Mouse (Mus musculus) ovary, postnatal 10 days (tissue): ENCODE results near the gene Gm20388.
"Not testable (repeated sequence)": the region's sequence is repeated elsewhere in the genome, so short reads cannot be mapped to it uniquely, and the experiment has no call there.

Experiments
- DNase-seq: peaks from one replicate; pipeline ENCODE4 v3.0.0; 2022; ENCODE audit warnings: low spot score

Gm20388 gene

DNA sequence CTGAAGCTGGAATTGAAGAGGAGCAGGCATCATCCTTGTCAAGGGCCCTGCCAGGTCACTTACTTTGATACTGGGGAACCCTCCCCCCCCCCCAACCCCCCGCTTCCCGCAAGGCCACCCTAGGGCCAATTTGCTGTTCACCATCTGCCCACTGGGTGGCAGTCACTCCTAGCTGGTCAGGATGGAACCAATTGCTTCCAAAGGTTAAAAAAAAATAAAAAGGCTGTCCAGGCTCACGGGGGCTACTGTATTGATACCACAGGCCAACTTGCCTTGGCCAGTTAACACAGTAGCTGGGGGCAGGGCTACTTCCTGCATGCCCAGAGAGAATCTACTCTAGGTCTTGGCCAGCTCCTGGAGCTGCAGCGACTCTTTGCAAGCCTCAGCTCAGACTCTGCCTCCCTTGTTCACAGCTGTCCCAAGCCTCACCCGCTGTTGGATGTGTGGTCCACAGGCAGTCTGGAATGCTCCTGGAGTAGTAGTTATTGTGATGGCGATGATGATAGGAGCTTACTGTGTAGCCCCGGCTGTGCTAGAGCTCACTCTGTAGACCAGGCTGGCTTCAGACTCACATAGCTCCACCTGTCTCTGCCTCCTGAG is 2707.4 kb downstream of the Gm20388 start:
- peak; percentile 64 for DNase-seq

DNA sequence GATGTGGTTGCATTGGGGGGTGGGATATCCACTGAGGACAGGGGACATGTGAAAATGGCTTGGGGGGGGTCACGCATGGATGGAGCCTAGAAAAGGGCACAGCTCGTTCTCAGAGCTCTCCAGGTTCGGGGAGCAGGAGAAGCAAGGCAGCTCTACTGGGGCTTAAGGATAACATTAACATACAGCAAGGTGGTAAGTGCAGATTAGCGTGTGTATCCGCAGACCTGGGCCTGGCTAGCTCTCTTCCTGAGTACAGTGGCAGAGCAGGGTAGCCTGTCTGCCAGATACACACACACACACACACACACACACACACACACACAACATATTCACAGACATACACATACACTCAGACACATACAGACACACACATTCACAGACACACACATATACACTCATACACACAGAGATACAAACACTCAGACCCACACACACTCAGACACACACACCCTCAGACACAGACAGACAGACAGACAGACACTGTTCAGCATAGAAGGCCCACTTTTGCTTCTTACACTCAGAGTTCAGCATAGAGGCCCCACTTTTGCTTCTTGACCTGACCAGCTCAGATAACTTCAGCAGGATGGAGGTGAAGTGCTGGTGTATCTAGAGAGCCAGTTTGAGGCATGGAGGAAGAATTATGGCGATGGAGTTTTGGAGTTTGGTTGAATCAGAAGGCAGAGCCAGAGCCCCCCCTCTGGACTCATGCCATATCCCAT is 2708.2 kb downstream of the Gm20388 start:
- no peak for DNase-seq

DNA sequence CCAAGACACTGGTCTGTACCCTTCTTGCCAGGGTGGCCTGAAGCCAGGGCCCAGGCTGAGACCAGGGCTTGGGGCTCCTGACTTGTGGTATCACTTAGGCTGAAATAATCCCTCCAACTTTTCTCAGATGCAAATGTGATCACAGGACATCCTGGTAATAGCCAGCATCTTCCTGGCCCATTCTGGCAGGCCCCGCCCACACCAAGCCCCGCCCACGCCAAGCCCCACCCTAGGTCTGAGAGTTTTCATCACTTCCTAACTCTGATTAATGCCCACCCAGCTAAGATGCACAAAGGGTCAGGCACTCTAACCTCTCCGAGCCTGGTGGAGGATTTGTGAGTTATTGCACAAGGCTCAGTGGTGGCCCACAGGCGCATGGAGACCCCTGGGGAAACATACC is 2709.8 kb downstream of the Gm20388 start:
- no peak for DNase-seq

DNA sequence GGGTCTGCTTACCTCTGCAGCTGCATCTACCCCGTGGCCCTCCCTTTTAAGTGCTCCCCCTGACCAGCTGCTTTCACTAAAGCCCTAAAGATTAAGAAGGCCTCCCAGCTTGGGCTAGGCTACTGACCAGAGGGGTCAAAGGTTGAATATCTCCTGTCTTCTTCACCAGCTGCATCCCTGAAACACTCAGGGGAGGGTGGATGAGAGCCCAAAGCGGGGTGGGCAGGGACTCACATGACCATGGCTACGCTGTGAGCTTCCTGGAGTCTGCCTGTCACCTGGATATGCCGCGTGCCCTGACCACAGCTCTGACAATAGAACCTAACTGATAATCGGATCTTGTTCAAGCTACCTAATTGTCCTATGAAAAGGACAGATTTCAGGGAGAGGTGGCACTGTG is 2712.1 kb downstream of the Gm20388 start, which contains the start of gene Pabpn1l:
Gene Pabpn1l, minus strand, starts transcription at position 13 of the 400 bp plus-strand sequence.
- no peak for DNase-seq

DNA sequence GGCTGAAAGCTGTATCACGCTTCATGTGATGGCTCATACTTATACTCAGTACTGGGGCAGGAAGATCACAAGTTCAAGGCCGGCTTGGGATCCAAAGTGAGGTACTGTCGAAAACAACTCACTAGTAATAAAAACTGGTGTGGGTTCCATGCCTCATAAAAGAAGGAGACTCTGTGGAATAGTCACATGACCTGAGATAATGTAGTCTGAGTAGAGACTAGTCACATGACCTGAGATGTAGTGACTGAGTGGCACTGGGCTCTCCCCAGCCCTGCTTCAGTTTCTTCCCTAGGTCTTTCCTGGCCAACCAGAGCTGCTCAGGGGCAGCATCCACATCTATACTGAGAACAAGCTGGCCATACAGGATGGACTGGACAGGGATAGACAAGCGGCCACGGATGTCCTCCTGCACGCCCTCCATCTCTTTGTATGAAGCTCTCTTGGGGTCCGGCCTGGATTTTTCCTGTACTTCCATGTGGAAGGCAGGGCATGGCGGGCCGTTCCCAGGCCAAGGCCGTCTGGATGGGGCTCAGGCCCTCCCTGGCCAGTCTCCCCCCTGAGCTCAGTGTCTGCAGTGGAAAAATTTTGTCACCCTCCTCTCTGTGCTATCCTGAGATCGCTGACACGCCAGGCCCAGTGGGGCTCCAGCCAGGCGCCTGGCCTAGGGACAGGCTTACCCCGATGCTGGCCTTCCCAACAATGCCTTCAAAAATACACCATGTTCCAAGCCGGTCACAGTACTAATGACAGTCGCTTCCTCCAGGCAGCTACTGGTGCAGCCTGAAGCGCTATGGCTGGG is 2713.4 kb downstream of the Gm20388 start:
- DNase-seq = no peak

DNA sequence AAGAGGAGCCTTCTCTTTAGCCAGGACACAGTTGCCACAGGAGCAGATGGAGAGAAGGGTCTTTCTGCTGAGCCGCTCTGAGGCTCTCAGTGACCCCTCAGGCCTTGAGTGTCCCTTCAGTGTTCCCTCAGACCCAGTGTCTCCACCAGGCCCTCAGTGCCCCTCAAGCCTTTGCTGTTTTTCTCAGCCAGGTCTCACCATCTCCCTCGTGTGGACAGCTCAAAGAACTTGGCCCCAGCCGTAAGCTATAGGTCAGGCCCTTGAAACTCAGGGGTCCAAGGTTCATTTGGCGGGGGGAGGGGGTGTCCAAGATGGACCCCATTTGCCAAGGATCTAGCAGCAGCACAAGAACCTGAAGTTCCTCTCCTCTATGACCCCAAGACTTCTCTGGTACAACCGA is 2714.0 kb downstream of the Gm20388 start:
- DNase-seq = no peak

DNA sequence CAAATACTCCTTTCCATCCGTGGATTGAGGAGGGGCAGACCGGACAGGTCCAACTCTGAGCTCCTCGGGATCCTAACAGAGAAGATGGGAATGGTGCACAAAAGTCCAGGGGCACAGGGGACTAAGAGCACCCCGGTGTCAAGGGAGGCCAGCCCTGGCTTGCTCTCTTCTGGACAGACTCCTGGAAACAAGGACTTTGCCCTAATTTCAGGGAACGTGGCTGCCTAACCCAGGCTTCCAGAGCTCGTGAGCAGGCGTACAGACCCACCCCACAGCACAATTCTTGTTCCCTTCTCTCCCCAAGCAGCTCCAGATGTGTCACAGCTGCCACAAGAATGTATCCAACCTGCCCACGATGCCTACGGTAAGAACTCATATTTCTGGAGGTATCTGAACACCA is 2715.2 kb downstream of the Gm20388 start:
- DNase-seq = no peak

DNA sequence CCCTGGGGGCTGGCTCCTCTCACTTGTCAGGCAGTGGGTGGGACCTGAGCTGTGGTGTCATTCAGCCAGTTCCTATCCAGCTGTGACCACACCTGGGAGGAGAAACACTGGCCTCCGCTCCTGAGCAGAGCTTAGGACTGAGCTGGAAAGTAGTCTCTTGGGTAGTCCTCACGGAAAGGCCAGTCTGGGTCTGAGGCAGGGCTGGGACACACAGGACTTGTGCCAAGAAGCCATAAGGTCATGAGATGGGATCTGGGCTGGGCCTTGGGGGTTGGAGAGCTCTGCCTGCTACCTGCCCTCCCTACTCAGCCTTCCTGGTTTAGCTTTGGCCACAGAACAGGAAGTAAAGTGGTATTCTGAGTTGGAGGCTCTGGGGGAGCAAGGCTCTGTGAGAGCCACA is 2716.3 kb downstream of the Gm20388 start:
- DNase-seq = no peak

DNA sequence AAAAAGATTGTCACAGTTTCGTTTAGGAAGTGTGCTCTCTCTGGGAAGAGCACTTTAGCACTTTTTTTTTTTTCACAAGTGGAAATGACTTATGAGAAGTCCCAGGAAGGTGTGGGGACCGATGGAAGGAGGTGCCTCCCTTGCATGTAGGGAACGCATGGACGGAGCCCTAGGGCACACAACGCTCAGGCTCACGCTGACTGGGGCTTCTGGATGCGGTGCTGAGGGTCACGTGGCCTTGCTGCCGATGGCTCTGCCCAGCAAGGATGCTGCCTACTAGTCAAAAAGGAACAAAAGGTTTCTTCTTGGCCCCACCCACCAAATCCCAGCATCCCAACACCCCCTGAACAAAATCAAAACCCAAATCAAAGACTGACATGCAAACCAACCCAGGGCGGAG is 2718.7 kb downstream of the Gm20388 start:
- DNase-seq = no peak

DNA sequence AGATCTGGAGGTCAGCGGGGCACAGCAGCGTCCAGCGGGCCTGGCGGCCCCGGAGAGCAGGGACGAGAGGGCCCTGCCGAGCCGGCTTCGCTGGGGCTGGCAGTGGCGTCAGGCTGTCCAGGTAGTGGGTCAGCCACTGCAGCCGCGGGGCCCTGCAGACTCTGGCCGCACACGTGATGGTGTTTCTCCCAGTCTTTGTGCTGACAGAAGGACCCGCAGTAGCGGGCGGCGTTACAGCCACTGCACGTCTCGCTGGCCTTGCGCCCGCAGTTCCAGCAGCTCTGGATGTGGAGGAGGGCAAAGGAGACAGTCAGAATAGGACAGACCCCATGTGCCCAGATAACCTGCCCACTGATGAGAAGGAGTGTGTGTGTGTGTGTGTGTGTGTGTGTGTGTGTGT is 2720.1 kb downstream of the Gm20388 start:
- DNase-seq = no peak

DNA sequence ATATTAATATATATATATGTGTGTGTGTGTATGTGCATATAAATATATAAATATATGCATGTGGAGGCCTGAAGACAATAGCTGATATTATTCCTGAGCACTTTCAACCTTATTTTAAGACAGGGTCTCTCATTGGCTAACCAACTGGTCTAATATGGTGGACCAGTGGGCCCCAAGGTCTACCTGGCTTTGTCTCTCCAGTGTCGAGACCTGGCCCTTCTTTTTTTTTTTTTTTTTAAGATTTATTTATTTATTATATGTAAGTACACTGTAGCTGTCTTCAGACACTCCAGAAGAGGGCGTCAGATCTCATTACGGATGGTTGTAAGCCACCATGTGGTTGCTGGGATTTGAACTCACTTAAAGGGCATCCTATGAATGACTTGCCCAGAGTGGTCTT is 2721.5 kb downstream of the Gm20388 start:
- not testable (repeated sequence) for DNase-seq

DNA sequence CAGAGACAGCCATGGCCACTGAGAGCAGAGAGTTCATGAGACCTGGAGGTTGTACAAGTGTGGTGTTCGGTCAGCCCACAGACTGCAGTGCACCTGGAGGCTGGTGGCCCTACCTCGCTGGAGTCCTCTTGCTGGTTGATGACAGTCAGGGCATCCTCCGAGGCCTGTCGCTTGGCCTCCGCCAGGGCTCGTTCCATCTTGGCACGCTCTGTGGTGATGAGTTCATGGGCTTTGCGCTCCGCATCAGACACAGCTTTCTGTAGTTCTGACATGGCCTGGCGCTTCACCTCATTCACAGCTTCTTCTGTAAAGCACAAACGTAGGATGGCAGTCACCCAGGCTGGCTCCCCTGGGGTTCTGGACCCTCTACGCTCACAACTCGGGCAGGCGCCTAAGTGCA is 2722.6 kb downstream of the Gm20388 start:
- DNase-seq = no peak

DNA sequence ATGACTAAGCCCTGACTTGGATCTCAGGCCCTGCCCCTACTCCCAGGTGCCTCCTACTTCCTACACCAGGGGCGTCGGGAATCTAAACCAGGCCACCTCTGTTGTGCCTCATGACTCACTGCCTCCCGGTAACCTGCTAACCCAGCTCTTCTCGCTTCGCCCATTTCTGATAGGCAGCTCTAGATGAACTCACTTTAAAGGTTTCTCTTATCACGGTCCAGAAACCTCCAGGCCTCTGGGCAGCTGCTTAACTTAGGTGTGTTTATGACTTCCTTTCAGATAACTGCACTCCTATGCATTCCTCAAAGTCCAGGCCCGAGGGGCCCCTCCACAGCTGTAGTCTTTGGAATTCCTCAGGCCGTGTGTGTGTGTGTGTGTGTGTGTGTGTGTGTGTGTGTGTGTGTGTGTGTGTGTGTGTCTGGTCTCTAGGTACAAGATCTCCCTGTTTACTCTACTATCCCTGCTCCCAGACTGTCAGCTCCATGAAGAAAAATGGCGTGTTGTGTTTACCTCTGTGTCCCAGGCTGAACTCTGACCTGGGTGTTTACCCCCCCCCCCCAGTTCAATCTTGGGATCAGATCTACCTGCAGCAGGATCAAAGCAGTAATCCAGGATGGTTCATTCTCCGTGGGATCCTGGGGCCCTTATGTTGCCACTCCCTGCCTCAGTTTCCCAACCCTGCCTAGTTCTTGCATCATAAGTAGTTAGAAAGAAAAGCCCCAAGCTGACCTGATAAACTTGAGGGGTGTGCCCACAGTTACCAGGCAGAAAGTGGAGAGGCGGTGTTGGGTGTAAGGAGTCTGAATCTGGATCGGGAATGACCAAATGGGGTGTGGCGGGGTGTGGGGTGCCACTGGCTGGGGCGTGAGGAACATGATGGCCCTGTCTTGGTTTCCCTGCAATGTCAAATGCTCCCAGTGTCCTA is 2725.5 kb downstream of the Gm20388 start:
- DNase-seq = no peak

DNA sequence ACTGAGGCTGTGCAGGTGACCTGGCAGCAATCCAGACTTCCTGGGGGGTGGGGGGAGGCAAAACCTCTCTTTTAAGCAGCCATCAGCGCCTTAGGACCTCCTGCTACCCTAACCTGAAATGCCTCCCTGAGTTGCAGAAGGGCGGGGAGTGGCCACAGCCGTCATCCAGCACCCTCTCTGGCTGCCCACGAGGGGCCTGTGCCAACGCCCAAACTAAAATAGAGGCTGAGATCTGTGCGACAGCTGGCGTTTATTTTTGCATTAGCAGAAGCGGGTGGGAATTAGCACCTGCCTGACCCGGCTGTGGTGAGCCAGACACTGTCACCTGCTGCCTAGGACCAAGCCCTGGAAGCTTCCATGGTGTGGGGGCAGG is 2726.1 kb downstream of the Gm20388 start:
- DNase-seq = no peak

DNA sequence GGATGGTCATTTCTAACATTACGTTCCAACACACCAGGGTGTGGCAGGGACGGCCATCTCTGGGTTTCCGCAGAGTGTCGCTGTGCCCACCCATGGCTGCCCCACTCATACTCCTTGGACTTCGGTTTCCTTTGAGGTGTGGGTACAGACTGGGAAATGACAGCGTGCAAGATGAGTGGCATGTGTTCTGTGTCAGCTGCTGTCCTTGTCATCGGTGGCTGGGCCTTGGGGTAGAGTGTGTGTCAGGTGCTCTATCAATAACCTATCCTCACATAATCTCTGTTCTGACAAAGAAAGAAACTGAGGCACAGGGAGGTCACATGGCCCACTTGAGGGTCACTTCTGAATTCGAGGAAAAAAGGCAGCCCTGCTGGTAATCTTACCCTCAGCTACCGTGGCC is 2726.6 kb downstream of the Gm20388 start:
- DNase-seq = no peak

DNA sequence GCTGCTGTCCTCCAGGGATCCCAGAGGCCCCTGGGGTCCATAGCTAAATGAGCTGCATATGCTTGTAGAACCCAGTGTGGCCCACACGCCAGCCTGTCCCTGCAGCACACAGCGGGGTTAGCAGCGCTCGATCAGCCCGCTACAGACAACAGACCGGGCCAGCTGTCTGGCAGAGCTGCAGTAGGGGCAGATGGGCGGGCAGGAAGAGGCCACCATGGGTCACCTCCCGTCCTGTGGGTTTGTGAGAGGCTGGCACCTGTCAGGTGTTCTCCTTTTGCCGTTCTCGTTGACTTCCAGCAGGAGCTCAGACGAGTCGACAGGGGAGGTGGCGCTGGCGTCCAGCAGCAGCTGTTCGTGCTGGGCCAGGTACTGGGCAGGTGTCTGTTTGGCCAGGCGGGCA is 2728.0 kb downstream of the Gm20388 start:
- no peak for DNase-seq

DNA sequence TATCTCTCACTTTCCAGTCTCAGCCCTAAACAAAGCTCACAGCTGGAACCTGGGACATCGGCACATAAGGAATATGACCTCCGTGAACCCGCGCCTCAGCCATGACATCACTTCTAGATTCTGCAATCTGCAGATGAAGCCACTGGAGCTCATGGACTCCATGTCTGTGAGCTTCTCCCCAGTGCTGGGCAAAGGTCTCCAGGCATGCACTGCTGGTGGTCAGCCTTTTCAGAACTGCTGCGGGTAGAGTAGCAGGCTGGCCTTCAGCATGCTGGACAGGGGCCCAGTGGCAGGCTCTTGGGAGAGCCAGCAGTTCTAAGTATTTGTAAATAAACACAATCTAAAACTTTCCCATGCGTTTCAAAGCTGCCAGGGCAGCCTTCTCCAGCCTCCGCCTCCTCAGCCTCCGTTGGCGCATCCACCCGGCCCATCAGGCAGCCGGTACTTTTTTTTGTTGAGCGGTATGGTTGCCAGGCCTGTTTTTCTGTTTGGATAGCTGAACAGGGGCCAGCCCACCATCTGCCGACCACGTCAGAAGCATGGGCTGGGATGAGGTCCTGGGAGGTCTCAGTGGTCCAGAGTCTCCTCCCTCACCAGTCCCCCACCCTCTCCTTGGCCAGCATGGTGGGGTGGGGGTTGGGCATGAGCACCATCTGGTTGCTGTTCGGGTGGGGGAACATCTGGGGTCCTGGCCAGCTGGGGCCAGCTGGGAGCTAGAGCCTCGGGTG is 2729.0 kb downstream of the Gm20388 start:
- peak; percentile 30 for DNase-seq

DNA sequence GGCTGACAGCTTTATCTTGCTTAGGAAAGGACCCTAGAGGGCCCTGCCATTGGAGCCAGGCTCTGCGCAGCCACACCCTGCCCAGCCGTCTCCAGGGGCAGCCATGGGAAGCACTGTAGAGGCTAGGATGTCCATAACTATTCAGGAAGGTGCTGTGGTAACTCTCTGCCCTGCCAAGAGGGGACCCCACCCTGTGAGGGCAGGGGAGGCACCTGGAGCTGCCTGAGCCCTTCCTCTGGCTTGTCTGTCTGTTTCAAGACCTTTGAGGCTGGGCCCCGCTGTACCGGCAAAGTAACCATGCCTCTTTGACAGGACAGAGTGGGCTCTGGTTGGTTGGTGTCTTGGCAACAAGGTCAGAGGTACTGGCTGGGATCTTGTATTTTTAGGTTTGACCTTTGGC is 2730.2 kb downstream of the Gm20388 start:
- no peak for DNase-seq

DNA sequence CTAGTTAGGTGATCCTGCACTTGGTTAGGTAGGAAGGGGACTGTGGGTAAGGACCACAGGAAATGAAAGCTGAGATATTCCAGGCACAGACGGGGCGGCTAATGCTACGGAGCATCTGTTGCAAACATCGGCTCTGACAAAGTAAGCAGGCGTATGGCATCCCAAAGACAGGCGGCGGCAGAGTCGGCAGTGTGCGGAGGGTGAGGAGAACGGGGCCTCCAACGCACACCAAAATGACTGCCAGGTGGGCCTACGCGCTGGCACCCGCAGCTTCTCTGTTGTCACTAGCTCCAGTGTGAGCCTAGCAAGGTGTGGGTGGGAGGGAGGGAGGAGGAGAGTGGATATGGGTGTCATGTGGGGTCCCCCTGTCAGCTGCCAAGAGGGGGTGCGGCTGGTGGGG is 2730.8 kb downstream of the Gm20388 start:
- no peak for DNase-seq

DNA sequence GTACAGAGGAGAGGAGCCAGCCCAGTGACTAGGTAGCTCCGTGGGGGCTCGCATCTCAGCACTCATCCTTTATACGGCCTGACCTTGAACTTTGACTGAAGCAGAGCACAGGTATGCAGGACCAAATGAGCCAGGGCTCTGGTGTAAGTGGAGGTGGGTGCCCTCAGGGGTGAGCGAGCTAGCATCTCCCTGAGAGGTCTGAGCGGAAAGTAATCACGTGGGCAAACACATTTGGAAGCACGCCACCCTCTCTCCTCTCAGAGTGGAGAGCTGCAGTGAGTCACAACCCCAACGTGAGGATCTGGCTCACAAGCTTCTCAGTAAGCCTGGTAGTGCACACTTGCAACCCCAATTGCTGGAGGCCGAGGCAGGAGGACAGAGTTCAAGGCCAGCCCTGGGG is 2731.4 kb downstream of the Gm20388 start:
- no peak for DNase-seq

DNA sequence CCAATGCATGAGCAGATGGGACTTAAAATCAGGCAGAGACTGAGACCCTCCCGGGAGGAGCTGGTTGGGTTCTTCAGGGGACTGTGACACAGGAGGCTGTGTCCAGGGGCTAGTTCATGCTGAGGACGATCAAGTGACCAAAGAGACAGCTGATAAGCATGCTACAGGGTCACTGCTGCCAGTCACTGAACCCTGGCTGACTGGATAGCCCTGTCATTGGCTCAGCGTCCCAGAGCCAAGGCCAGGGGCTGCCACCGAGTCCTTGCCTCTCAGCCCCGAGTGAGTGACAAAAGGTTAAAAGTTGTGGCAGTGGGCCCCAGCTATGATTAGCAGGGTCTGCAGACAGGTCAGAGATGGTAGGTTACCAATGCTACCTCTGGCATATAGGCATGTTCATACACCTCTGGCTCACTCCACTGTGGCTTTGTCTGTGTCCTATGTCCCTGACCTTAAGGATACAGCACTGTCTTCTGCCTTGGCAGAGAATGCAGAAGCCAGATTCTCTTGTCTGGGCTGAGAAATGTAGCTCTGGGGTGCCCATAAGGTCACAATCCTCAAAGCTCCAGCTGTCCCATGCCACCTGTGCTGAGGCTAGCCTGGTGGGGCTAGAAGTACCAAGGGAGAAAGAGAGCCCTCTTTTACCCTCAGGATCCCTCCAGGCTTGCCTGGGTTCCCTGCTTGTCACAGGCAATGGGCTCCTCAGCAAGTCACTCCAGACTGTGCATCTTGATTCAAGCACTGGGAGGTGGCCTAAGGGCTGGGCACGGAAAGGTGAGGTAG is 2733.7 kb downstream of the Gm20388 start:
- DNase-seq = no peak
